Mouse (Mus musculus) cortical plate, adult 2 months (tissue): ENCODE measurements around the gene Ebf3. TPM values are rescaled to one million over a fixed set of nuclear protein-coding genes. Genes with fewer than 3 reads are reported as not detected.

Source experiments
- H3K27ac ChIP-seq: fragments of 200-500 bp; 2 replicates; pipeline ENCODE4 v1.5.1; 2012; ENCODE audit warnings: low read length, control low read depth, inconsistent platforms; ENCODE audit not compliant: insufficient read depth
- H3K4me1 ChIP-seq: fragments of 200-500 bp; 2 replicates; pipeline ENCODE4 v1.6.1; 2011; ENCODE audit warnings: low read length; ENCODE audit not compliant: control insufficient read depth, insufficient read depth
- H3K4me3 ChIP-seq: fragments of 200-500 bp; 2 replicates; pipeline ENCODE4 v1.5.1; 2011; ENCODE audit warnings: mild to moderate bottlenecking, low read length, control low read depth; ENCODE audit not compliant: insufficient read depth
- CTCF ChIP-seq: fragments of 200-500 bp; IDR thresholded peaks from 2 replicates; pipeline ENCODE4 v1.5.1; 2011; ENCODE audit warnings: mild to moderate bottlenecking, control low read depth, low read length; ENCODE audit not compliant: insufficient read depth; ENCODE audit errors: extremely low read depth
- POLR2A ChIP-seq: fragments of 200-500 bp; IDR thresholded peaks from 2 replicates; pipeline ENCODE4 v1.6.1; 2011; ENCODE audit warnings: mild to moderate bottlenecking, low read length, control low read depth; ENCODE audit not compliant: insufficient read depth; ENCODE audit errors: extremely low read depth
- polyA plus RNA-seq: library from polyadenylated mRNA; depleted of rRNA; stranded (reverse); fragments of >200 nt; gene quantifications from 2 replicates; pipeline ENCODE4 v1.2.3, GENCODE M21; 2012

Gene Ebf3
- polyA plus RNA-seq, 1 experiment: 0.42 TPM

DNA sequence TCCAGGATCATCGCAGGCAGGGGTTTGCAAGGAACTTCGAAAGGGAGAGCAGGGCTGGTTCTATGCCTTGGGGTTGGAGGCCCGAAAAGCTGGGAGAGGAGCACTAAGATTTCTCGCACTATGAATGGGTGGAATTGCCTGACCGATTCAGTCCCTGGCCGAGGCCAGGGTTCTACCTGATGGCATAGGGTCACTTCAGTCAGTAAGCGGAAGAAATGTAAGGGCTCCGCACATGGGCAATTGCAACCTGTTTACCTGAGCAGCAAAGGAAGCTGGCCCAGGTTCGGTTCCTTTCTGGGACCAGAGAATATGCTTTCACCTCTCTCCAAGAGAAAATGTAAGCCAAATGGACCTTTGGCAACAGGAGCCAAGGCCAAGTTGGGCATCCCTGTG lies 4.1 kb upstream of the Ebf3 start:
- no peak for TF ChIP-seq CTCF
- TF ChIP-seq POLR2A: no peak
- no peak overlapping the region for H3K27ac ChIP-seq
- H3K4me1 ChIP-seq: no peaks in the 10 kb centered on the region
- H3K4me3 ChIP-seq: no peak overlapping the region

DNA sequence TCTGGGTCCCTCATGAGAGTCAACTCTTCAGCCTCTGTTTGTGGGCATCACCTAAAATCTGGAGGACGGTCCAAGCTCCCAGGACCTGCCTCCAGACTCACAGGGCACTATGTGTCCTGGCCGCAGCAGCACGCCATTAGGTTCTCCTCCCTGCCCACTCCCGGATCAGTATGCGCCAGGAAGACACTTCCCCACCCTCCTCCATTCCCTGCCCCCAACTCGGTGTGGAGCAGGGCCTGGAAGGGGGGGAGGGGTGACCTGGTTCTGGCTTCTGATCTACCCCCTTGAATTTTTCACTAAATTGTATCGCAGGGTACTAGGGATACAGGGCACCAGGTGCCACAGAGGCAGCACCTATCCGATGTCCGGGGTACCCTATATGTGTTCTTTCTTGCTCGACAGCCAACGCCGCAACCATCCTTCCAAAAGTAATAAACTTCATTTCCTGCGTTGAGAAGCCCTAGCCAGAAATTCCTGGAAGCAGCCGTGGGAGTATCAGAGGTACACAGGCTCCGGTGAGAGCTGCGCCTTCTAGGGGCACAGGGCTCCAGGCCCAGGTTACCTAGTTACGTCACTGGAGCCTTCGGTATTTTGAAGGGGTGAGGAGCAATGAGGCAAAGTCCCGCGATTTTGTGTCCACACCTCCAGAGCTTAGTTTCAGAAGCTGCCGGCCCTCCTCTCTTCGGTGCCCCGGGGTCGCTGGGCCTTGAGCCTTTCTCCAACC lies 3.6 kb upstream of the Ebf3 start:
- Histone ChIP-seq H3K4me1 (no peaks in the 10 kb centered on the region), H3K4me3 (no peak overlapping the region), H3K27ac (no peak overlapping the region)
- TF ChIP-seq POLR2A: no peak
- TF ChIP-seq CTCF: no peak

DNA sequence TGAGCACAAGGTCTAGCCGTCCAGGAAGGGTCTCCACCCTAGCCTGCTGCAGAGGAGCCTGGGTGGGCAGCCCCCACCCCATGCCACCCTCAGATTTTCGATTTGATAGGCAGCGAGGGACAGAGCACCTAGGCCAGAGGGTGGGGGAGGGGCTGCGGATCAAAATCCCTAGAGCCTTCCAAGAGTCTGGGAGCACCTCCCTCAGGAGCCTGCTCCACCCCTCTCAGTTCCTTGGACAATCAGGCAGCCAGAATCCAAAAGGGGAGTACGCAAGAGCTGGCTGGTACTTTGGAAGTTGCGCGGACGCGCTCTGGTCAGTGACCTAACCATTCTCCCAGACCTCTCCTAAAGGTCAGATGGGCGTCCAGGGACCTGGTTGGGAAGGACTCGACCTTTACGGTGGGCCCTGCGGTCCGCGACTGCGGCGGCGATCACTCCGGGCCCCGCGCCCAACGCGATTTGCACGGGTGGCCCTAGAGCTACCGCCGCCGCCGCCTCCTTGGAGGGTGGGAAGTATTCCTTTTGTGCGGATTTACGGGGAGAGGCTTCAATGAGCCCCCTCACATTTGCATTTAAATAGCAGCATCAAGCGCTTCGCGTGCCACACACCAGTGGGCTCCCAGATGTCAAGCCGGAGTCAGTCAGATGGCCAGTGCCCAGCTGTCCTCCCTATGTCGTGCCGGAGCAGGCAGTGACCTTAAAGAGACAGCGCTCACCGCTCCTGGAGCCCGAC lies 2.8 kb upstream of the Ebf3 start:
- Histone ChIP-seq H3K27ac (no peak overlapping the region), H3K4me3 (no peak overlapping the region), H3K4me1 (no peaks in the 10 kb centered on the region)
- no peak for TF ChIP-seq CTCF
- TF ChIP-seq POLR2A: no peak

DNA sequence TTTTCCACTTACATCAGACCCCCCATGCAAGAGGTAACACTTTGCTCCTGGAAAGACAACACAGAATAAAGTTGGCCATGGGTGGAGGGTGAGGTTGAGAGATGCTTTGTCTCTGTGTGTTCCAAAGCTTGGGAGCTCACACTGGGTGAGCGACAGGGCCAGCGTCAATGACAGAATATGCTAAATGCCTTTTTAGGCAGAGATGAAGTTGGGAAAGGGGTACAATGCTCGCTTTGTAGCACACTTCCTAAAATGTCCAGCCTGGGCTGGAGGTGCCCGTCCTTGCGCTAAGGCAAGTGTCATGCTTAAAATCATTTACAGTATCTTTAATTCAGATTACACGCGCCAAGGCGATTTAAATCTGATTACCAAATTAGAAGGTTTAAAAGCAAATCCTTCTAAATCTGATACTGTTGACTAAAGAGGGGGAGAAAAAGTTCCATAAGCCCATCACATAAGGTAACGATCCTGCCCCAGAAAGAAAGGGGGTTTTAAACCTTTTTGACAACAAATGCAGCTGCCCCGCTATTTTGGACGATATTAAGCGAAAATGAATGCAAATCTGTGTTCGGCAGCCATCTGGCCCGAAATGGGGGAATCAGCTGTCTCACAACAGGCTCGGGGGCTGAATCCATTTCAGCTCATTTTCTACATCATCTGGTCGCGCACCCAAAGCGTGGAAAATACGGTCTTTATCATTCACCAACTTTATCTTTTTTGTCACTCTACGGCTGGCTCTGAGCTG lies 2.1 kb upstream of the Ebf3 start:
- Histone ChIP-seq H3K4me3 (no peak overlapping the region), H3K4me1 (no peaks in the 10 kb centered on the region), H3K27ac (no peak overlapping the region)
- no peak for TF ChIP-seq CTCF
- TF ChIP-seq POLR2A: no peak

DNA sequence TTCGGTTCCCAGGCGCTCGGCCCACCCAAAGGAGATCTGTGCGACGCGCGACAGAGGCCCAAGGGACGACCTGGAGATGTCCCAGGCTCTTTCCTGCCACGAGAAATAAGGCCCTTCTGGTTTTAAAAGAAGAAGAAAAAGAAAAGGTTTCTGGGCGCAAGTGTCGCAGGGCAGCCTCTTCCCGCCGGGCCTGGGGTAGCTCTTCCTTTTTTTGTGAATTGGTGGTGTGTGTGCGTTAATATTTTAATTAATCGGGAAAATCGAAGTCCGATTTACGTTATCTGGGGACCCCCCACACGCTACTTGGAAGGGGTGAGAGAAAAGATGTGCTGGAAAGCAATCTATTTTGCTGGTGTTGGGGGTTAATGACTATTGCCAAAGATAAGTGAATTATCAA lies 1.3 kb upstream of the Ebf3 start:
- H3K27ac ChIP-seq: no peak overlapping the region
- no peaks in the 10 kb centered on the region for H3K4me1 ChIP-seq
- no peak overlapping the region for H3K4me3 ChIP-seq
- TF ChIP-seq CTCF (no peak), POLR2A (no peak)

DNA sequence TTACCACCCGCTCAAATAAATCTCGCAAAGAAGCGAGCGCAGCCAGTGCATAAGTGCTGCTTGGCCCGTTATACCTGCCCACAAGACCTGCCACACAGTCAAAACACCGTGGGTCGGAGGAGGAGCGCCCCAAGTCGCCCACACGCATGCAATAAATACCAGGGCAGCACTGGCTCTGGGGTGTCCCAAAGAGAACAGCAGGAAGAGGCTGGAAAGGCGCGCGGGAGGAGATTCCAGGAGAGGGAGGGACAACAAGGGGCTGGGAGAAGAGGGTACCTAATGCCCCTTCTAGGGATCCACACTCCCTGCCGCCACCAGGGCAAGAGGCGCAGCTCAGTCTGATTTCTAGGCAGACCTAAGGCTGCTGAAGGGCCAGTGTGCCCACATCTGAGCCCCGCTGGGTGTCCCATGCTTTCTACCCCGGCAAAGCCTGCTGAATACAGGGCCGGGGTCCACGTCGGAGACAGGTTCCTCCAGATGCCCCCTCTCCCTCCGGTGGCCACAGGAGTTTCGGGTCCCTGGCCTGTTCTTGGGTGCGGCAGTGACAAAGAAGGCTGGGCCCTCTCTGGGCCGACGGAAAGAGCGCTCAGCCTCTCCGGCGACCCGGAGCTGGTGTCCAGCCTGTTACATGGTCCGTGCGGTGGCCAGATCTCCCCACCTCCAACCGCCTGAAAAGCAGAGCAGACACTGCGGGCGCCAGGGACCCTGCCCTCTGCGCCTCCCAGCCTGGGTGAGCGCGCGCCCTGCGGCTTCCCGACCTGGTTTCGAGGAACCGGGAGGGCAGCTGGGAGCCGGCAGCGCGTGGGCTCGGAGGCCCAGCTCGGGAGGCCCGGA lies 682 bp upstream of the Ebf3 start:
- Histone ChIP-seq H3K4me1 (no peaks in the 10 kb centered on the region), H3K27ac (no peak overlapping the region), H3K4me3 (no peak overlapping the region)
- TF ChIP-seq CTCF (no peak), POLR2A (no peak)

DNA sequence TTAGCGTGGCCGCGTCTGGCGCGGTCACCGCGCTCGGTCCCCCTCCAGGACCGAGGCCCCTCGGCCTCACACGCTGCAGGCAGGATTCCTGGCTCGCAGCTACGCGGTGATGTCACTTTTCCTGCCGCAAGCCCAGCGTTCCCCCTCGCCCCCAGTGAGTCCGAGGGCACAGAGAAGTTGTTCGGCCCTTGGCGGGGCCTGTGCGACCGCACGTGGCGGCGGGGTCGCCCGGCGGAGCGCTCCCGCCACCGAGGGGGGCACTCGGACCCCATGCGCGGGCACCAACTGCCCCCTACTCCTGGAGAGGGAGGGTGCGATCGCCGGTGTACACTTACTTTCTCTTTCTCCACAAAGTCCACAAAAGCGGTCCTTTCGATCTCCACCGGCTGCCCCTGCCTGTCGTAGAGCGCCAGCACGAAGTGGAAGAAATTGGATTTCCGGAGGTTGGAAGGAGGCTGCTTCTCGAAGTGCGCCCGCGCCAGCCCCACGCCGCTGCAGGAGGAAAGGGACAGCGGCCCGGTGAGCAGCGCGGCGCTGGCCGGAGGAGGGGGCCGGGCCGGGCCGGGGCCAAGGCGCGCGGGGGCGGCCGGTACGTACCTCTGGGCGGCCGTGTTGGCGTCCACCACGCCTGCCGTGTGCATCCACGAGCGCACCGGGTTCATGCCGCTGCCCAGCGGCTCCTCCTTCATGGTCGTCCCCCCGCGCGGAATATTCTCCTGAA lies 902 bp downstream of the Ebf3 start:
- no peak overlapping the region for H3K4me3 ChIP-seq
- TF ChIP-seq CTCF (no peak), POLR2A (no peak)
- H3K27ac ChIP-seq: no peak overlapping the region
- H3K4me1 ChIP-seq: no peaks in the 10 kb centered on the region

DNA sequence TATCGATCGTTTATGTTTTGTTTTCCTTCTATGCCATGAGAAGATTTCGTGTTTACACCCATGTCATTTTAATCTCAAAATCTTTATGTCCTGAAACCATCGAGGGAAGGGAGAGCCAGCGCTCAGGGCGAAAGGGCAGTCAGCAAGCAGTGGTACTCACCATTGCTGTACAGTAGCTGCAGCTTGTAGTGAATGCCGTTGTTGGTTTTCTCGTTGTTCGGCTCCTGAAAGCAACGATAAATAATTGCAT lies 1.4 kb downstream of the Ebf3 start:
- TF ChIP-seq CTCF (no peak), POLR2A (no peak)
- no peak overlapping the region for H3K4me3 ChIP-seq
- H3K27ac ChIP-seq: no peak overlapping the region
- no peaks in the 10 kb centered on the region for H3K4me1 ChIP-seq
